Mouse (Mus musculus) embryo, embryonic 11 days (tissue): ENCODE data around the gene S100a2.

Source experiments
- DNase-seq: peaks from one replicate; pipeline ENCODE4 v3.0.0-alpha.2; 2015

Gene S100a2

GRCm38 (mm10) chr3:90589947-90590346 is at the start of gene S100a2:
TSS of gene S100a2 (plus strand) at chr3:90590247.
- no peak for DNase-seq

- peak; percentile 34 for DNase-seq
Measured at GRCm38 (mm10) chr3:90540904-90541303, 49.1 kb upstream of the S100a2 start.

GRCm38 (mm10) chr3:90549676-90550420 is 40.2 kb upstream of the S100a2 start:
- peak; percentile 32 for DNase-seq

GRCm38 (mm10) chr3:90550421-90550790 is 39.6 kb upstream of the S100a2 start:
- no peak for DNase-seq

- no peak for DNase-seq
Measured at GRCm38 (mm10) chr3:90552231-90552630, 37.8 kb upstream of the S100a2 start.

- DNase-seq, result peak; percentile 23
Measured at GRCm38 (mm10) chr3:90555954-90556353, 34.1 kb upstream of the S100a2 start.

- no peak for DNase-seq
Measured at GRCm38 (mm10) chr3:90560008-90560628, 29.9 kb upstream of the S100a2 start, which contains the start of gene S100a3. TSS of gene S100a3 (plus strand) at chr3:90560578.

GRCm38 (mm10) chr3:90574691-90575090 is 15.4 kb upstream of the S100a2 start:
- no peak for DNase-seq

GRCm38 (mm10) chr3:90575320-90575719 is 14.7 kb upstream of the S100a2 start:
- no peak for DNase-seq

- no peak for DNase-seq
Measured at GRCm38 (mm10) chr3:90576351-90577001, 13.6 kb upstream of the S100a2 start.

GRCm38 (mm10) chr3:90579433-90579832 is 10.6 kb upstream of the S100a2 start:
- no peak for DNase-seq

- DNase-seq, result no peak
Measured at GRCm38 (mm10) chr3:90581141-90581540, 8.9 kb upstream of the S100a2 start.

GRCm38 (mm10) chr3:90582156-90582555 is 7.9 kb upstream of the S100a2 start:
- DNase-seq, result no peak

- no peak for DNase-seq
Measured at GRCm38 (mm10) chr3:90582556-90582955, 7.5 kb upstream of the S100a2 start.

GRCm38 (mm10) chr3:90583893-90584292 is 6.2 kb upstream of the S100a2 start:
- DNase-seq, result no peak

- peak; percentile 81 for DNase-seq
Measured at GRCm38 (mm10) chr3:90585595-90585994, 4.5 kb upstream of the S100a2 start.

GRCm38 (mm10) chr3:90586016-90586643 is 3.9 kb upstream of the S100a2 start:
- DNase-seq, result no peak

GRCm38 (mm10) chr3:90586906-90587305 is 3.1 kb upstream of the S100a2 start:
- DNase-seq, result no peak

GRCm38 (mm10) chr3:90587361-90588101 is 2.5 kb upstream of the S100a2 start:
- no peak for DNase-seq

GRCm38 (mm10) chr3:90589390-90589789 is 657 bp upstream of the S100a2 start:
- DNase-seq, result no peak

- no peak for DNase-seq
Measured at GRCm38 (mm10) chr3:90594466-90594865, 4.4 kb downstream of the S100a2 start.

GRCm38 (mm10) chr3:90595556-90595955 is 5.5 kb downstream of the S100a2 start:
- no peak for DNase-seq

- DNase-seq, result no peak
Measured at GRCm38 (mm10) chr3:90596810-90597209, 6.8 kb downstream of the S100a2 start.
